Mouse (Mus musculus): ENCODE results near the gene Adh6a. TPM values are rescaled to one million over a fixed set of nuclear protein-coding genes. Genes with fewer than 3 reads are reported as not detected.

The Adh6a gene
- polyA plus RNA-seq, 1 experiment from 2014 or later, result not detected

DNA sequence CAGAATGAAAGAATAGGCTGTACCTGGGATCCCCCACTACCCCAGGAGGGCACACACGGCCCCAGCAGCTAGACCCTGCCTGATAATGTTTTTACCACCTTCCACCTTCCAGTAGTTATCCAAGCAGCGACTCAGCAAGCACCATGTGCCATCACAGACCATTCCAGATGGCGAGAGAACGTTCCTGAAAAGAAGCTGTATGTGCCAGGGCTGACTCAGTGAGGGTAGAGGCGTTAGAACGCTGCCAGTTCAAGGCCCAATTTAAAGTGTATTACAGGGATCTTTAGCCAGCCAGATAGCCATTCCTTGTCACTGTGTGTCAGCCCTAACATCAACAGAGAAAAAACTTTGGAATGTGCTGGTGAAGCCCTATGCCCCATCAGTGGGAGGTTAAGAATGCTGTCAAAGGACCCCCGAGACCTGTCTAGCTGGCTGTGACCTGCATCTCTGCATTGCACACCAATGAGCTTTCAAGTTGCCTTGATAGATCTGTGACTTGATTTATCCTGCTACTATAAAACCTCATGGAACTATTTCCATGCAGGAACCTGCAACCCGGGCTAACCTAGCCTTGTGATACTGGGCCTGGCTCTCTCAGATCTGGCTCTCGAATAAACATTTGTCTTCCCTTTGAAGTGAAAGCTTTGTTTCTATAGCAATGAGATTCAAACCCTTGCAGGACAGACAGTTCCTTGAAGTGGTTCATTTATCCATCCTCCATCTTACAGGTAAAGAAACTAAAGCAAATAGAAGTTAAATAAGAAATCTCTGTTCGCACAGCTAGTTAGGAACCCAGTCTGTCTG, 7.4 kb upstream of the Adh6a start:
- WGBS (ENCODE audit: insufficient replicate concordance), result 56% methylated on average over 10 of the region's 10 CpGs
- no peak for ATAC-seq (replicated peaks; ENCODE audit: insufficient number of reproducible peaks, low FRiP score, low TSS enrichment)

DNA sequence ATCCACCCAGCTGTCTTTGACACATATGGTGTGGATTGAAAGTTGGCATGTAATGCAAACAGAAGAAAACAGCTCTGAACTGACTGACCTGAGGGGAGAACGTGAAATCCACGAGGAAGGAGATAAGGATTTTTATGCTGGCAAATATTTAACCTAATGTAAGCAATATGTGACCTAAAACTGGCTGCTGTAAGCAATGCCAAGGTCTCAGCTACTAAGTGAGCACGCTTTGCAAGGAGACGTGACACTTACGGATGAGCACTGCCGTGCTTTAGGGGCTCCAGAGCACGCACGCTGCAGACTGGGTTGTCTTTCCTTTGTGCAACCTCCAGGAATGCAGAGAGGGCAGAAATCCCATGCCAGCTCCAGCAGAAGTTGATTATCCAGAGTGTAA, 6.8 kb upstream of the Adh6a start:
- Histone ChIP-seq H3K9me3 (replicated peaks; ENCODE audit: control insufficient read depth, low read length) (no peaks in the 10 kb centered on the region), H3K36me3 (ENCODE audit: control insufficient read depth, insufficient read depth, low read length) (no peaks in the 10 kb centered on the region), H3K27me3 (ENCODE audit: control insufficient read depth, insufficient read depth, low read length) (no peaks in the 10 kb centered on the region), H3K9ac (ENCODE audit: low read depth, low read length) (no peak overlapping the region), H3K4me2 (no peak overlapping the region), H3K4me3 (ENCODE audit: low read depth, low read length) (no peak overlapping the region), H3K4me1 (ENCODE audit: control insufficient read depth, insufficient read depth, low read length) (peaks cover 13% of the 10 kb centered on the region; the same call in 1 of the 2 replicates), H3K27ac (ENCODE audit: low read depth, low read length) (no peak overlapping the region)
- ATAC-seq (replicated peaks; ENCODE audit: insufficient number of reproducible peaks, low FRiP score, low TSS enrichment), result no peak
- WGBS (ENCODE audit: insufficient replicate concordance), result 46% methylated on average over 8 of the region's 8 CpGs

More for the DNA sequence above, 7.4 kb upstream of the Adh6a start:
- Histone ChIP-seq H3K4me1 (ENCODE audit: control insufficient read depth, insufficient read depth, low read length) (peaks cover 13% of the 10 kb centered on the region; the same call in 1 of the 2 replicates), H3K27me3 (ENCODE audit: control insufficient read depth, insufficient read depth, low read length) (no peaks in the 10 kb centered on the region), H3K9ac (ENCODE audit: low read depth, low read length) (no peak overlapping the region), H3K36me3 (ENCODE audit: control insufficient read depth, insufficient read depth, low read length) (no peaks in the 10 kb centered on the region), H3K4me3 (ENCODE audit: low read depth, low read length) (no peak overlapping the region), H3K27ac (ENCODE audit: low read depth, low read length) (no peak overlapping the region), H3K9me3 (replicated peaks; ENCODE audit: control insufficient read depth, low read length) (no peaks in the 10 kb centered on the region), H3K4me2 (no peak overlapping the region)

DNA sequence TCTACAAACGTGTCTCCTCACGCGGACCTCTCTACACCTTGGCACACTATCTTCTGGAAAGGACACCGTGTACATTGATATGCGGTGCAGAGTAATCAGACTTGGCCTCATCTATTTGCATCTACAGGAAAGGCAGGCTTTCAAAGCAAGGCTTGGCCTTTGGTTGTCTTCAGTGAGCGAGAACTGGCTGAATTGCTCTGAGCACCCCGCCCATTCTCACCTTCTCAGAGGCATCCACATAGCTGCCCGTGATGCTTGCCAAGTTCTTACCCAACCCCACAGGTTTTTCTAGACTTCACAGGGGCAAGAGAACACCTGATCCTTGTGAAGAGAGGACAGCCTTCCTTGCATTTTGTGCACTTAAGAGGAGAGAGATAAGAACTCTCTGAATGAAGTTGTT, 3.2 kb upstream of the Adh6a start:
- Histone ChIP-seq H3K36me3 (ENCODE audit: control insufficient read depth, insufficient read depth, low read length) (no peaks in the 10 kb centered on the region), H3K27ac (ENCODE audit: low read depth, low read length) (no peak overlapping the region), H3K4me1 (ENCODE audit: control insufficient read depth, insufficient read depth, low read length) (no peaks in the 10 kb centered on the region), H3K9ac (ENCODE audit: low read depth, low read length) (no peak overlapping the region), H3K4me3 (ENCODE audit: low read depth, low read length) (no peak overlapping the region), H3K4me2 (no peak overlapping the region), H3K9me3 (replicated peaks; ENCODE audit: control insufficient read depth, low read length) (no peaks in the 10 kb centered on the region), H3K27me3 (ENCODE audit: control insufficient read depth, insufficient read depth, low read length) (no peaks in the 10 kb centered on the region)
- 86% methylated on average over 8 of the region's 8 CpGs for WGBS (ENCODE audit: insufficient replicate concordance)
- ATAC-seq (replicated peaks; ENCODE audit: insufficient number of reproducible peaks, low FRiP score, low TSS enrichment), result no peak

DNA sequence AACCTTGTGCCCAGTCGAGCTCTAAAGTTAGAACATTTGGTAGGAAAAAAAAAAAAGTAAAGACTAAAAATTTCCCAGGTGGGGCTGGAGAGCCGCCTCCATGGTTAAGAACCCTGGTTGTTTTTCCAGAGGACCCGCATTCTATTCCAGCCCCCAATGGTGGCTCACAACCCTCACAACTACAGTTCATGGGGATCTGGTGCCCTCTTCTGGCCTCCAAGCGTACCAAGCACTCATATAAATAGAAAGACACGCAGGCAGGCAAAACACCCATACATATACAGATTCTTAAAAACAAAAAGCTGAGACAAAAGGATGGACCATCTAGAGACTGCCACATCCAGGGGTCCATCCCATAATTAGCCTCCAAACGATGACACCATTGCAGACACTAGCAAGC, 2.1 kb upstream of the Adh6a start:
- WGBS (ENCODE audit: insufficient replicate concordance), result 69% methylated on average over 6 of the region's 6 CpGs
- Histone ChIP-seq H3K36me3 (ENCODE audit: control insufficient read depth, insufficient read depth, low read length) (no peaks in the 10 kb centered on the region), H3K4me1 (ENCODE audit: control insufficient read depth, insufficient read depth, low read length) (no peaks in the 10 kb centered on the region), H3K9ac (ENCODE audit: low read depth, low read length) (no peak overlapping the region), H3K4me3 (ENCODE audit: low read depth, low read length) (no peak overlapping the region), H3K9me3 (replicated peaks; ENCODE audit: control insufficient read depth, low read length) (no peaks in the 10 kb centered on the region), H3K27me3 (ENCODE audit: control insufficient read depth, insufficient read depth, low read length) (no peaks in the 10 kb centered on the region), H3K4me2 (no peak overlapping the region), H3K27ac (ENCODE audit: low read depth, low read length) (no peak overlapping the region)
- ATAC-seq (replicated peaks; ENCODE audit: insufficient number of reproducible peaks, low FRiP score, low TSS enrichment), result no peak

DNA sequence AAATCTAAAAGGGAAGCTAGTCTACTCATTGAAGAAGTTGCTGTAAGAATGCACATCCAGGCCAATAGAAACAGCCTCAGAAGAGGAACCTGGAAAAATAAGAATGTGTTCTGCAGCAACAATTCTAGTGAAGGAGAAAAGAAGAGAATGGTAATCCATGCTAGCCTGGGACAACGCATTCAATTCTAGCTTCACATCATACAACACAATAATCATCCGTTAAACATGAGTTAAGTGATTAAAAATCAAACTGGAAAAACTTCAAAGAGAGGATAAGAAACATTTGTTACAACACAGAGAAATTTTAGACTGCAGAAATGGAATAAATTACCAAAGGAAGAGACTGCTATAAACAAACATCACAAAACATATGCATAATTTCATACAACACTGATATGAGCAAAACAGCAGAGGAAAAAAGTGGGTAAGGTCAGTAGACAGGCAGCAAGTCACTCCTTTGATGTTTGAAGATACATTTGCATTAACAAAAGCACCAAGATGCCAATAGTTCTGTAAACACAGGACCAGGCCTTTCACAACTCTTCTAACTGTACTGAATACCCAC, 3.9 kb downstream of the Adh6a start:
- no peak overlapping the region for H3K27ac ChIP-seq (ENCODE audit: low read depth, low read length)
- 73% methylated on average over 2 of the region's 2 CpGs for WGBS (ENCODE audit: insufficient replicate concordance)
- ATAC-seq (replicated peaks; ENCODE audit: insufficient number of reproducible peaks, low FRiP score, low TSS enrichment), result no peak

DNA sequence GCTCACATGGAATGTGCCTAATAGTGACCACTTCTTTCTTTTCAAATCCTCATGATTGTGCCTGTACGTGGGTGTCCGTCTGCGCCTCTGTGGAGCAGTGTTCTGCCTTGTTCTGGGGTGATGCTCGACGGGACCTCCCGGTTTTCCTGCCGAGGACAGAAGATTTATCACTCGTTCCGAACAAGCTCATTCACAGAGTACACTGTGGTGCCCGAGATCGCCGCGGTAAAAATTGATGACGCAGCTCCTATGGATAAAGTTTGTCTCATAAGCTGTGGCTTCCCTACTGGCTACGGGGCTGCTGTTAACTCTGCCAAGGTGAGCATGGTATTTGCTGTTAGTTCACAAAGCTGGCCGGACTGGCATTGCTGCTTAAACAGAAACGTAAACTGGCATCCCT, 11.9 kb downstream of the Adh6a start:
- Histone ChIP-seq H3K9ac (ENCODE audit: low read depth, low read length) (no peak overlapping the region), H3K4me1 (ENCODE audit: control insufficient read depth, insufficient read depth, low read length) (no peaks in the 10 kb centered on the region), H3K4me3 (ENCODE audit: low read depth, low read length) (no peak overlapping the region), H3K27ac (ENCODE audit: low read depth, low read length) (no peak overlapping the region), H3K9me3 (replicated peaks; ENCODE audit: control insufficient read depth, low read length) (peaks cover 2% of the 10 kb centered on the region; the same call in 1 of the 2 replicates), H3K27me3 (ENCODE audit: control insufficient read depth, insufficient read depth, low read length) (no peaks in the 10 kb centered on the region), H3K4me2 (no peak overlapping the region), H3K36me3 (ENCODE audit: control insufficient read depth, insufficient read depth, low read length) (no peaks in the 10 kb centered on the region)
- WGBS (ENCODE audit: insufficient replicate concordance), result 91% methylated on average over 17 of the region's 17 CpGs
- ATAC-seq (replicated peaks; ENCODE audit: insufficient number of reproducible peaks, low FRiP score, low TSS enrichment), result no peak

More for the DNA sequence above, 3.9 kb downstream of the Adh6a start:
- no peaks in the 10 kb centered on the region for H3K9me3 ChIP-seq (replicated peaks; ENCODE audit: control insufficient read depth, low read length)
- no peaks in the 10 kb centered on the region for H3K4me1 ChIP-seq (ENCODE audit: control insufficient read depth, insufficient read depth, low read length)
- H3K36me3 ChIP-seq (ENCODE audit: control insufficient read depth, insufficient read depth, low read length), result no peaks in the 10 kb centered on the region
- no peak overlapping the region for H3K4me3 ChIP-seq (ENCODE audit: low read depth, low read length)
- no peak overlapping the region for H3K4me2 ChIP-seq
- H3K27me3 ChIP-seq (ENCODE audit: control insufficient read depth, insufficient read depth, low read length), result no peaks in the 10 kb centered on the region
- no peak overlapping the region for H3K9ac ChIP-seq (ENCODE audit: low read depth, low read length)

DNA sequence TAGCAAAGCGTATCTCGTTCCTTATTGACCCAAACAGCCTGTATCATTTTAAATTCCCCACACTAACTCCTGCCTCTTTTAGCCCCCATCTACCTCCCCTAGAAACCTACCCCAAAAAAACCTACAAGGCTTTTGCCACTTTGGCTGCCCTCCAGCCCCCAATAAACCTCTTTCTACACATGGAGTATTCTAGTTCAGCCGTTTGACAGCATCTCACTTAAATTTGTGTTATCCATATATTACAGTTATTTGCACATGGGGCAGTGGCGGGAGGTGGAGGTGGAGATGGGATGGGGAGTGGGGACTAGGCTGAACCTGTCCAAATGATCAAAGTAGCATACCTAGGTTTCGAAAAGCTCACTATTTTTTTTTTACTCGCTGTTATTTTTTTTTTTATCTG, 12.4 kb downstream of the Adh6a start:
- H3K27ac ChIP-seq (ENCODE audit: low read depth, low read length), result no peak overlapping the region

DNA sequence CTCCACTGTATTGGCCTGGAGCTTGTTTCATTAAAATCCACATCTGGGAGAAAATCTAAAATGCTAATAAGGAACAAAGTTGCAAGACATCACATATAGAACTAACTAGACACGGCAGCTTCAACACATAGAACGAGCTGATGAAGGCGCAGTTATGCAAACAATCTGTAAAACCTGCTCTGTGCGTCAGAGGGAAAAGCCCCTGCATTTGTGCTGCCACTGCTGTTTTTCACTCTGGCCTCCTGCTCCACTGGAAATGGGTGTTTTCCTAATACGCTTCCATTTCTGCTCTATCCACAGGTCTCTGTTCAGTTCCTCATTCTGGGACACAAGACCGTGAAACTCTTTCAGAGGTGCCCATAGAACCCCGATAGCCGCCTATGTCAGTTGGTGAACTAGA, 20.8 kb downstream of the Adh6a start:
- Histone ChIP-seq H3K9me3 (replicated peaks; ENCODE audit: control insufficient read depth, low read length) (no peaks in the 10 kb centered on the region), H3K4me3 (ENCODE audit: low read depth, low read length) (no peak overlapping the region), H3K4me1 (ENCODE audit: control insufficient read depth, insufficient read depth, low read length) (0 out of 2 replicates have a peak, but pooled peaks cover 6% of the 10 kb centered on the region), H3K4me2 (no peak overlapping the region), H3K27ac (ENCODE audit: low read depth, low read length) (no peak overlapping the region), H3K27me3 (ENCODE audit: control insufficient read depth, insufficient read depth, low read length) (no peaks in the 10 kb centered on the region), H3K9ac (ENCODE audit: low read depth, low read length) (no peak overlapping the region), H3K36me3 (ENCODE audit: control insufficient read depth, insufficient read depth, low read length) (no peaks in the 10 kb centered on the region)
- no peak for ATAC-seq (replicated peaks; ENCODE audit: insufficient number of reproducible peaks, low FRiP score, low TSS enrichment)
- WGBS (ENCODE audit: insufficient replicate concordance), result 75% methylated on average over 8 of the region's 8 CpGs

More for the DNA sequence above, 12.4 kb downstream of the Adh6a start:
- Histone ChIP-seq H3K4me2 (no peak overlapping the region), H3K9ac (ENCODE audit: low read depth, low read length) (no peak overlapping the region), H3K27me3 (ENCODE audit: control insufficient read depth, insufficient read depth, low read length) (no peaks in the 10 kb centered on the region), H3K9me3 (replicated peaks; ENCODE audit: control insufficient read depth, low read length) (peaks cover 2% of the 10 kb centered on the region; the same call in 1 of the 2 replicates), H3K4me1 (ENCODE audit: control insufficient read depth, insufficient read depth, low read length) (no peaks in the 10 kb centered on the region), H3K4me3 (ENCODE audit: low read depth, low read length) (no peak overlapping the region), H3K36me3 (ENCODE audit: control insufficient read depth, insufficient read depth, low read length) (no peaks in the 10 kb centered on the region)
- no peak for ATAC-seq (replicated peaks; ENCODE audit: insufficient number of reproducible peaks, low FRiP score, low TSS enrichment)
- 81% methylated on average over 6 of the region's 6 CpGs for WGBS (ENCODE audit: insufficient replicate concordance)
